Mouse (Mus musculus) heart, postnatal 25 days (tissue): Measurements from ENCODE around the gene Prpf19. TPM values are rescaled to one million over a fixed set of nuclear protein-coding genes. Genes with fewer than 3 reads are reported as not detected.

Experiments
- DNase-seq: peaks from one replicate; pipeline ENCODE4 v3.0.0; 2022; ENCODE audit warnings: low spot score
- intact Hi-C: fragments of 180-260 bp; cut with DNase I; formaldehyde crosslinking; loops from one replicate; pipeline ENCODE4 v1.15.1; 2025
- total RNA-seq, 2 experiments: library from RNA; stranded (reverse); gene quantifications; 2 replicates each; pipeline ENCODE4 v1.2.3; 2021

Gene Prpf19
- total RNA-seq, 2 experiments from 2014 or later, result 213 to 229 TPM

DNA sequence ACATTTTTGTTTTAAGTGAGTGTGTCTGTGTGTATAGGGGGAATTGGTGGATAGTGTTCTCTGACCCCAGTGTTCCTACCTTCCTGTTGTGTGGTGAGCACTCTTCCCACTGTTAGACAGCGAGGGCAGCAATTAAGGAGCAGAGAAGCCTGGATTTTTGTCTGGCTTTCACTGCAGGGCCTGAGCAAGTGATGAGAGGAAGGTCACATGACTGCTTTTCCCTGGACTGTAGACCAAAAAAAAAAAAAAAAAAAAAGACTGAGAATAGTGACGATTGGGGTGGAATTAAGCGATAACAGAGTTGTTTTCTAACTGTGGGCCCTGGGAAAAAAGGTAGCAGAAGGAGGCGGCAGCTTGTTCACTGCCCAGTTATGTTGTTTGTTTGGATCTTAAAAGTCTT is 31.6 kb downstream of the Prpf19 start:
- intact Hi-C loops, result no loop called here
- DNase-seq, result no peak

DNA sequence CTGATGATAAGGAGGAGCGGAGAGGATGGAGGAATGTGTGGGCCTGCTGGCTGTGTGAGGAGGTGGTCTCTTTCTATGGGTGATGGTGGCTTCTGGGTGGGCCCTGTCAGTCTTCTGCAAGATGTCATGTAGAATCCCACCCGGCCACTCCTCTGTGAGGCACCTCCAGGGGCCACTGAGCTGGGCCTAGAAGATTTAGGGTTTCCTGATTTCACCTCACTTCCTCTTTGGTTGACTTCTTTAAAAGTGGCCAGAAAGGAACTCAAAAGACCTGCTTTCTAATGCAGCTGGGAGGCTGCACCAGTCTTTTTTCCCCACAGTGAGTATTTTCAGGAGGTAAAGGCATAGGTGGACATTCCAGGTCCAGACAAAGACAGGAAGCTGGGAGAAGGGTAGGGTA is 35.6 kb downstream of the Prpf19 start:
- intact Hi-C loops, result no loop called here
- no peak for DNase-seq

DNA sequence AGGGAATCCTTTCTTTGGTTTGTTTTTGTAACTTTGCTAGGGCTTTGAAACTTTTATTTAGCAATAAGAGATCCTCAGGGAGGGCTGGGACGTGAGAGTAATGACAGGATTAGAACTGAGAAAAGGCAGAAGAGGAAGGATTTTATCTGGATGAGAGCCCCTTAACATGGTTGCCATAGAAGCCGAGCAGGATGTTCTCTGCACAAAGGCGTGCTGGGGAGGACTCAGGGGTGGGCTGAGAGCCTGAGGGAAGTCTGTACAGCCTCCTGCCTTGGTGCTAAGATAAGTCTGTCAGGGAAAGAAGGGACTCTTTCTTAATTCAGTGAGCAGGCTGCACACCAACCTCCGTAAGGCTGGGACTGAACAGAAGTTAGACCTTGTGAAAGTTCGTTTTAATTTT is 40.0 kb downstream of the Prpf19 start:
- intact Hi-C loops, result no loop called here

DNA sequence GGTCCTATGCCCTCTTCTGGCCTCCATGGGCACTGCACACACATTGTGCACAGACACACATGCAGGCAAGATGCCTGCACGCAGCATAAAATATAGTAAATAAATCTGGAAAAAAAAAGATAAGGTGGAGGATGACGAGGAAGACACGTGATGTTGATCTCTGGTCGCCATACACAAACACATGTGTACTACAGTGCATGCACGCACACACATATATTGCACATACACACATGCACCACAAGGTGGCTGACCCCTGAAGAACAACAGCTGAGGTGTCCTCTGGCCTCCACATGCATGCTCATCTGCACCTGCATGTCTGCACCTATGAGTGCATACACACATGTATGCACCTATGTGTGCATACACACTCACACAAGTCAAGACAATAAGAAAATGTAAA is 41.0 kb downstream of the Prpf19 start:
- DNase-seq, result no peak
- intact Hi-C loops, result no loop called here

More for the DNA sequence above, 40.0 kb downstream of the Prpf19 start:
- no peak for DNase-seq

DNA sequence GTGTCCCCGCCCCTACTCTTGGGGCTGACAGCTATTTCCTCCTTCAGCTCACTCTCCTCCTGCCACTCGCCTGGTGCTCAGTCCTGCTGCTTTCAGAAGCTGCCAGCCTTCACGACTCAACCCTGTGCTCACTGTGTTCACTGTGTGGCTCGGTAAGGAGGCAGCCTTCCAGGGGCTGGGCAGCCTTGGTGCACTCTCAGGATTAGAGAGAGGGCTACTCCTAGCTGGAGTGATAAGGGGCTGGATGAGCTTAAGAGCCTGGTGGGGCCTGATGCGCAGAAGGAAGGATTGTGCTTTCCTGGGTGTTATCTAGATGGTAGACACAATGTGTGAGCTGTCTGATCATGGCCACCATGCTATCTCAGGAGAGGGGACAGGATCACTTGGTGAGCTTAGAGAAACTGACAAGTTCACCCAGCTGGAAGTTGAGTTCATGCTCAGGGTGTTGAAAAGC is 42.1 kb downstream of the Prpf19 start, which contains the start of gene Ptgdr2:
Gene Ptgdr2, plus strand, starts transcription at position 51 of the 454 bp plus-strand sequence.
- DNase-seq, result no peak
- intact Hi-C loops, result no loop called here

DNA sequence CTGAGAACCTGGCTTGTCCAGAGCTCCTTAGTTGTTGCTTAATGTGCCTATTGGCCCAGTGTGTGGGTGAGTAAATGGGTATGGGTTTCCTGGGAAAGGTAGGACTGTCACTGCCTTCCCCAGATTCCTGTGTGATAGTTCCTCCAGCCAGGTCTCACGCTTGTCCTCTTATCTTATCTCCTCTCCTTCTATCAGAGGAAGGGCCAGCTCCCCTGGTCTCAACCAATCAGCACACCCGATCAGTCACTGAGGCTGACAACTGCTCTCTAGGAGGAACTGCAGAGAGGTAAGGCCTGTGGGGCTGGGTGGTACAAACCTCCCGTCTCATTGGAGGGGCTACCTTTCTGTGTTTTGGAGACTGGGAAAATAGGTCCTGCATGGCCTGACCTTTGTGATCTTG is 43.7 kb downstream of the Prpf19 start:
- DNase-seq, result no peak

DNA sequence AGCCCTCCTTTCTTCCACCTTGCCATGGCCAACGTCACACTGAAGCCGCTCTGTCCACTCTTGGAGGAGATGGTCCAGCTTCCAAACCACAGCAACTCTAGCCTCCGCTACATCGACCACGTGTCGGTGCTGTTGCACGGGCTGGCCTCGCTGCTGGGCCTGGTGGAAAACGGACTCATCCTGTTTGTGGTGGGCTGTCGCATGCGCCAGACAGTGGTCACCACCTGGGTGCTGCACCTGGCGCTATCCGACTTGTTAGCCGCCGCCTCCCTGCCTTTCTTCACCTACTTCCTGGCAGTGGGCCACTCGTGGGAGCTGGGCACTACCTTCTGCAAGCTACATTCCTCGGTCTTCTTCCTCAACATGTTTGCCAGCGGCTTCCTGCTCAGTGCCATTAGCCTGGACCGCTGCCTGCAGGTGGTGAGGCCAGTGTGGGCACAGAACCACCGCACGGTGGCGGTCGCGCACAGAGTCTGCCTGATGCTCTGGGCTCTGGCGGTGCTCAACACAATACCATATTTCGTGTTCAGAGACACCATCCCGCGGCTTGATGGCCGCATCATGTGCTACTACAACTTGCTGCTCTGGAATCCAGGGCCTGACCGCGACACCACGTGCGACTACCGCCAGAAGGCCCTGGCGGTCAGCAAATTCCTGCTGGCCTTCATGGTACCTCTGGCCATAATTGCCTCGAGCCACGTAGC is 45.2 kb downstream of the Prpf19 start:
- no peak for DNase-seq

More for the DNA sequence above, 43.7 kb downstream of the Prpf19 start:
- intact Hi-C loops, result no loop called here

DNA sequence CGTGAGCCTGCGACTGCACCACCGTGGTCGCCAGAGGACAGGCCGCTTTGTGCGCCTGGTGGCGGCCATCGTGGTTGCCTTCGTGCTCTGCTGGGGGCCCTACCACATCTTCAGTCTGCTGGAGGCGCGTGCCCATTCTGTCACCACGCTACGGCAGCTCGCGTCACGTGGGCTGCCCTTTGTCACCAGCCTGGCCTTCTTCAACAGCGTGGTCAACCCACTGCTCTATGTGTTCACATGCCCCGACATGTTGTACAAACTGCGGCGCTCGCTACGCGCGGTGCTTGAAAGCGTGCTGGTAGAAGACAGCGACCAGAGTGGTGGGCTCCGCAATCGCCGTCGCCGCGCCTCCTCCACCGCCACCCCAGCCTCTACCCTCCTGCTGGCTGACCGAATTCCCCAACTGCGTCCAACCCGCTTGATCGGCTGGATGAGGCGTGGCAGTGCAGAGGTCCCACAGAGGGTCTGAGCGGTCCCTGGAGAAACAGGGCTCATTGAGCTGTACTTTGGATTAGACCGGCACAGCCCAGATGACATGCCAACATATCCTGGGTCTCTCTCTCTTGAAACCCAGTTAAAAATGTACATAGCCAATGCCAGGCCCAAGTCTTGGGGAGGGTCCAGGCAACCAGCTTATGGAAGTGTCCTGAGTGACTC is 45.9 kb downstream of the Prpf19 start:
- DNase-seq, result no peak
- intact Hi-C loops, result no loop called here

More for the DNA sequence above, 45.2 kb downstream of the Prpf19 start:
- intact Hi-C loops, result no loop called here

DNA sequence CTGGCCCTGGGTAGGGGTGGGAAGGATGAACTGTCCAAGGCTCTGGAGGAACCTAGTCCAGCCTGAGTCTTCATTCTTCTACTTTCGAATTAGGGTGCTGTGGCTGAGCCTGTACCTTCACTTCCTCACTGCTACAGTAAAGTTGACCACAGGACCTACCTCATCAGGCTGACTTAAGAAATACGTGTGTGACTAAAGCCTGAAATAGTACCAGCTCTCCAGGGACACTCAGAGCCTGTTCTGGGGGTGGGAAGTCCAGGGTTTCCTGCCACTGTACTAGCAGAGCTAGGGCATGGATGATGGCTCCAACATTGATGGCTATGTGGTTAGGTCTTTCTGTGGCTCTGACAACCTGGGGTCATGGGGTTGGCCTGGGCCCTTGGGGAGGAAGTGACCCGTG is 48.9 kb downstream of the Prpf19 start:
- DNase-seq, result no peak
- intact Hi-C loops, result no loop called here

DNA sequence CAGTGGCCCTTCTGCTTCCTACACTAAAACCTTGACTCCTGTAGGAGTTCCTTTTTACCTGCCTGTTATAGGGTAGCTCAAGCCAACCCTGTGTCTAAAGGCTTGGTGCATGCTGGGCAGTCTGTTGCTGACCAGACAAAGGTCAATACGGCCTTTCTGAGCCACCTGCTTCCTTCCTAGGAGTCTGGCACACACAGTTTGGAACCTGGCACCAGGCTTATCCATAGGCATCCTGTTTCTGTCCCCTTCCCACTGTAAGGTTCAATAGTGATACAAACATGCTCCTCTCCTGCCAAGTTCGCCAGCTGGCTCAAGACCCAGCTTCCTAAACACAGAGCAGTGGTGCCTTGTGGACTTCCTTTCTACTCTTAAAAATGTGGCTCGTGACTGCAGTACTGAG is 51.5 kb downstream of the Prpf19 start:
- no peak for DNase-seq
- intact Hi-C loops, result no loop called here

DNA sequence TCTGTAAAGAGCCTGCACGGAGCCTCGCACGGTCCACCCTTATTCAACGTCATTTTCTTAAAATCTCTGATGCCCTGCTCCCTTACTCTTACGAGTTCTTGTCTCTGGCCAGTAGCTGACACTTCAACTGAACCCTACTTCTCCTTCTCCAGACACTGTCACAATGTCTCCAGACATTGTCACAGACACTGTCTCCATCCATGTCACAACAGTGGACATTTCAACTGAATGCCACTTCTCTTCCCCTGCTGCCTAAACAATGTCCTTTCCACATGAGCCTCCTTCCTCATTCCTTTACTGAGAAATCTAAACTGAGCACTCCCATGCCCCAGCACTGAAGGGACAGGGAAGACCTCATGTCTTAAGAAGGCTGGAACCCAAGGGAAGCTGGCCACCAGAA is 52.2 kb downstream of the Prpf19 start:
- DNase-seq, result no peak
- intact Hi-C loops, result no loop called here

DNA sequence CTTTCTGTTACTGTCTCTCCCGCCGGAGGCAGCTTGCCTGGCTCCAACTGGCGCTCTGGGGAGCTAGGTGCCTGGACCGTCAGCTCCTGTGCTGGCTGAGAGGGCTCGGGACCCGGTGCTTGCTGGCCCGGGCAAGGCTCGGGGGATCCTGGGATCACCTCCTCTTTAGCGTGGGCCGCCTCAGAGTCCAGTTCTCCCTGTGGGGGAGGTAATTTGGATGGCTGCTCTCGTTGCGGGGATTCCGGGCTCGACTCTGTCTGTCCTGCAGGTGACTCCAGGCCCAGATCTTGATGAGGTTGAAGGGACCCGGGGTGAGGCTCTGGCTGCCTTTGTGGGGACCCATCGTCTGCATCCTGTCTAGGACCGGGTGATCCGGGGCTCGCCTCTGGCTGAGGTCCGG is 53.4 kb downstream of the Prpf19 start:
- DNase-seq, result no peak
- intact Hi-C loops, result no loop called here

DNA sequence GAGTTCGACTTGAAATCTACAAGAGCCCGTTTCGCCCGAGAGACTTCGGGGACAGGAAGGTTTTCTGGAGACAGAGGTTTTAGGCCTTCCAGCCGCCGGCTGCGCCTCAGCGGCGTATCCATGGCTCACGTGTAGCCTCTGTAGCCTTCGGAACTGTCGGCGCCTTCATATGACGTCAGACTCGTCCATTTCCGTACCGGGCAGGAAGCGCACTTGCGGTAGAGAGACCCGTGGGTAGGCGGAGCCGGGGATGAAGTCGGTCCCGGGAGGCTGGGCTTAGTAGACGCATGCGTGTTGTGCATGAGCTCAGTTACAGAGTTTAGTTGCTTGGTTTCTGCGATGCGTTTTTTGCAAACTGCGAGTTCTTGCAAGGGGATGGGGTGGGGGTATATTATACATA is 54.1 kb downstream of the Prpf19 start, which contains the start of gene Ccdc86:
Gene Ccdc86, minus strand, starts transcription at position 155 of the 400 bp plus-strand sequence.
- DNase-seq, result peak; percentile 90
- intact Hi-C loops, result loop anchor here (1.0 kb wide), 1 partner anchor 53 kb away; no protein-coding TSS in a partner anchor

DNA sequence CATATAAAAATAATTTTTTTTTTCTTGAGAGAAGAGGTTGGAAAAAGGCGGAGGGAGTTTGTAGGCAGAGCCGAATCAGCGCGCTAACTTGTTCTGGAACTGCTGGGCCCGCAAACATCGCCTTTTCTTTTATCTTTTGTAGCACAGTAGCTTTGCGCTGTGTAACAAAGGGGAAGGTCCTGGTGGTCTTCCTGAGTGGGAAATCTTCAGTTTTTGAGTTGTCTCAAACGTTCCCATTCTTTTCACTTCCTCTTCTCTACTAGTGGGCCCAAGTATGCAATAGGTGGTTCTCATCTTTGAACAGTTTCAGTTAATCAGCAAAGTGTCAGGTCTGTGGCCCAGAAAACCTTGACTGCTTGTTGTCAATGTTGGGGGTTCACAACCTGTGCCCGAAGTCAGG is 54.5 kb downstream of the Prpf19 start:
- intact Hi-C loops, result loop anchor here (1.0 kb wide), 1 partner anchor 53 kb away; no protein-coding TSS in a partner anchor
- DNase-seq, result no peak

DNA sequence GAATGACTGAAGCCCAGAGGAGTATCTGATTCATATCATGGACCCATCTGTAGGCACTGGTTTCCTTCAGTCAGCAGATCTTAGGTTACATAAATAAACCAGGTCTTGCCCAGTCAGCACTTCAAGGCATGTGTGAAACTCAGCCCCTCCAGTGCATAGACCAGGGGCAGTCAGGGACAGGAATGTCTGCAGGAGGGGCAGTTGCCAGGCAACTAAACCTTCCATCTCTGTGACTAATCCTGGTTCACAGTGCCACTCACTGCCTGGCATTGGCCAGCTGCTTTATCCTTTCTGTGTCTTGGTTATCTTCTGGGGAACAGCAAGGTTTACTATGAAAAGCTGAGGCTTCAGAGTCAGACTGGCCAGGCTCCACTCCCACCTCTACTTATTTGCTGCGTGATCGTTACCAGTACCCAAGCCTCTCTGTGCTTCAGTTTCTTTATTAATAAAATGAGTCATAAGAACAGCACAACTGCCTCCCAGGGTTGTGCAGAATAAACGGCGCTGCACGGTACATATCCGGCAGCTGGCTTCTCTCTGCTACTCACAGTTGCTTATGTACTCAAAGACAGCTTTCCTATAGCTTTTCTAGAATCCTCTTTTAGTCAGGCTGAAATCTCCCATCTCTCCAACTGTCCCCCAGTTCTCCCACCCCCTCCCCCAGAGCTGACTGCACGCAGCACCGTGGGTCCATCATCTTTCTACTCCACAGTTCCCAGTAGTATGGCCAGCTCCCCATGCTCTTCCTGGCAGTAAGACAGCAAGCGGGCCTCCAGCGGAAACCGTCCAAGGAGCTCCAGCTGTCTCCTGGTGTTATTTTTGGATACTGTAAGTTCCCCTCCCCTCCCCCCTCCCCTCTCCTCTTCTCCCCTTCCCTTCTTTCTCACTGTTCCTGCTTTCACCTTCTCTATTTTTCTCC is 57.2 kb downstream of the Prpf19 start:
- intact Hi-C loops, result no loop called here

More for the DNA sequence above, 57.2 kb downstream of the Prpf19 start:
- DNase-seq, result no peak

Other genes starting within 250 kb of the Prpf19 start
- gene Pga5, start 217.2 kb upstream of the Prpf19 start, total RNA-seq, result not detected
- gene Vps37c, start 206.5 kb upstream of the Prpf19 start, total RNA-seq, result 10 to 100 TPM; 21.1 to 21.8 TPM
- gene Cd5, start 156.2 kb upstream of the Prpf19 start, total RNA-seq, result under 1 TPM; 0.34 to 0.48 TPM
- gene Cd6, start 65.2 kb upstream of the Prpf19 start, total RNA-seq, result under 1 TPM; 0.16 to 0.36 TPM
- 1 to 10 TPM; 2.1 to 2.2 TPM for gene Slc15a3, start 55.5 kb upstream of the Prpf19 start, total RNA-seq
- gene Tmem132a, start 25.3 kb upstream of the Prpf19 start, total RNA-seq, result 10 to 100 TPM; 15.6 to 17.9 TPM
- 10 to 100 TPM; 82.8 to 87.8 TPM for gene Tmem109, start 13.2 kb upstream of the Prpf19 start, total RNA-seq
- gene Zp1, start 25.4 kb downstream of the Prpf19 start, total RNA-seq, result not detected
- gene Ptgdr2, start 41.9 kb downstream of the Prpf19 start, total RNA-seq, result under 1 TPM in 1 of 2 experiments, not detected in 1; 0.08 TPM
- 1 to 10 TPM; 5.7 to 6.2 TPM for gene Ccdc86, start 54.0 kb downstream of the Prpf19 start, total RNA-seq
- not detected for gene Ms4a10, start 79.4 kb downstream of the Prpf19 start, total RNA-seq
- gene Ms4a15, start 98.0 kb downstream of the Prpf19 start, total RNA-seq, result not detected
- not detected for gene Ms4a18, start 122.8 kb downstream of the Prpf19 start, total RNA-seq
- gene Ms4a8a, start 185.9 kb downstream of the Prpf19 start, total RNA-seq, result 1 to 10 TPM; 1.2 to 1.8 TPM
- not detected for gene 1700017D01Rik, start 235.6 kb downstream of the Prpf19 start, total RNA-seq